Mouse (Mus musculus): ENCODE data around the gene Ankrd34c. TPM values are rescaled to one million over a fixed set of nuclear protein-coding genes. Genes with fewer than 3 reads are reported as not detected.

Ankrd34c gene
- total and polyA plus RNA-seq, 3 experiments, result not detected

DNA sequence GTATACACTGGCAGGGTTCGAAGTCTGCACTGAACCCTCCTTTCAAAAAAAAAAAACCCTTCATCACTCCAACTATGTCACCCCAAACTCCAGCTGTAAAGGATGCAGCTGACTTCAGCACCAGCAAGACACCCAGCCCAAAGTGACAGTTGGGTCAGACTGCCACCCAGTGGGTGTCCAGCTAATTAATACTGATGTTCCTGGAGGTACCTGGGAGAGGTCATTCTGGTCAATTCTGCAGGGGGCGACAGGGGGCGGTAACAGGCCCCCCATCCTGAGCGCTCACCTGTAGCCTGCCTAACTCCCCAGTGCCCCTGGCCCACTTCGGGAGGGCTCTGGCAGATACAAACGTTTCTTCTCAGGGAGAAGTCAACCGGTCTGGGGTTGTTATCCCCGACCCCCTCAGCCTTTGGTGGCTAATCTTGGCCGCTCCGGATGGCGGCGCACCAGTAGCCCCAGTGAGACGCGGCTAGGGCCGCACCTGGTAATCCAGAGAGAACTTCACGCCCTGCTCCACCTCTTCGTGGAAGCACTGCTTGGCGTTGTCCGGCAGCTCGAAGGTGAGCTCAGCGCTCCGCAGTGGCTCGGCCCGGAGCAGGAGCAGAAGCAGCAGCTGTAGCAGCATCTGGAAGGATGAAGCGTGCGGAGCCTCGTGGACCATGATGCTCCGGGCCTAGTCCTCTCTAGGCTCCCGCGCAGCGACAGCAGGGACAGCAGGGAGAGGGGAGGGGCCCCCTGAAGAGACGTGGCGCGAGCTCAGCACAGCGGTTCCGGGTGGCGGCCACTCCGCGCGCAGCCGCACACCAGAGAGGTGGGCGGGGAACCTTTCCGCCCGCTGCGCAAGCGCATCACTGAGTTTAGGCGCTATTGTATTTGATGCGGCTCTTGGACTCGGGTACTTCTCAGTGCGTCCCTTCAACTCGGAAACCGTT, 33.7 kb downstream of the Ankrd34c start, which contains the start of gene Tmed3 (continued):
- no peak for TF ChIP-seq ZC3H11A (IDR thresholded peaks at IDR 0.05; ENCODE audit: low read depth, low read length)
- 0 out of 2 replicates have a peak, but pooled peaks have one; percentile 31 for TF ChIP-seq POLR2AphosphoS2 (IDR thresholded peaks at IDR 0.05; ENCODE audit: low read depth, low read length)
- TF ChIP-seq BHLHE40 (IDR thresholded peaks at IDR 0.05; ENCODE audit: low read depth, low read length), result peak; percentile 64
- peak; percentile 99 for TF ChIP-seq NRF1 (IDR thresholded peaks at IDR 0.05; ENCODE audit: low read depth, low read length)
- peak; percentile 8 for TF ChIP-seq IRF4 (IDR thresholded peaks at IDR 0.05; ENCODE audit: low read depth, low read length)
- TF ChIP-seq ZNF384 (IDR thresholded peaks at IDR 0.05; ENCODE audit: low read depth, low read length), result no peak
- TF ChIP-seq SIN3A (IDR thresholded peaks at IDR 0.05; ENCODE audit: low read length), result peak; percentile 49; the same call in 1 of the 2 replicates
- no peak for TF ChIP-seq USF2 (conservative IDR thresholded peaks at IDR 0.05; ENCODE audit: low read depth, low read length)

DNA sequence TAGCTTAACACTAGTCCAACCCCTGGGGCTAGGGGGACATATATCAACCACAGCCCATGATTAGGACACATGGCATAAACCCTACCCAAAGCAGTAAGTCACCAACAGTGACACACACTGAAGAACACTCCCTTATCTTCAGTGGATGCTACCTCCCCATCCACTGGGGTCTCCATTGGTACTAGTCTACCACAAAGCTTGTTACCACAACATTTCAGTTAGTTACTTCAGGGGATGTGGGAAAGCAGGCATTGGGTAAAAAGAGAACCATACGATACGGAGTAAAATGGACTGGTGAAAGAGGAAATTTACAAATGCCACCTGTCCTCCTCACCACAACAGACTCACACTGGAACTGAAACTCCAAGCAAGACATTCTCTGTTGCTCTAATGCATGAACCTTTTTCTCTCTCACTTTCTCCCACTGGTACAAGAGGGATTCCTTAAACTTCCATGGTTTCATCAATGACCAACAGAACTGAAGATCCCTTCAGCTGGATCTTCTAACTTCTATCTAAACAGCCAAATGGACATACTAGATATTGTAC, 37.3 kb downstream of the Ankrd34c start:
- Histone ChIP-seq H3K79me2 (replicated peaks; ENCODE audit: control insufficient read depth, extremely low read depth, insufficient read depth, poor library complexity, severe bottlenecking) (no peaks in the 10 kb centered on the region), H3K4me1 (ENCODE audit: control insufficient read depth in 1 of 2, insufficient read depth in 2 of 2) (peaks cover 14 to 55% of the 10 kb centered on the region in 2 experiments), H3K4me3 (replicated peaks in 1 of 3; ENCODE audit: low read depth in 2 of 3, low read length in 2 of 3, poor library complexity in 1 of 3) (no peak overlapping the region), H3K36me3 (replicated peaks in 1 of 2; ENCODE audit: control insufficient read depth in 1 of 2, insufficient read depth in 1 of 2, low read length in 1 of 2) (peaks cover 23 to 51% of the 10 kb centered on the region in 2 experiments), H3K4me2 (ENCODE audit: insufficient read depth, low read depth, poor library complexity, severe bottlenecking) (no peak overlapping the region), H3K9me3 (replicated peaks; ENCODE audit: low read length) (no peaks in the 10 kb centered on the region), H3K27ac (ENCODE audit: insufficient read depth, low read depth) (no peak overlapping the region), H3K27me3 (replicated peaks) (no peaks in the 10 kb centered on the region), H3K9ac (ENCODE audit: insufficient read depth, low read depth) (no peak overlapping the region)
- TF ChIP-seq JUN (IDR thresholded peaks at IDR 0.05; ENCODE audit: insufficient read depth, low read depth, low read length) (peak; percentile 37; the same call in 1 of the 2 replicates), JUND (conservative IDR thresholded peaks at IDR 0.05; ENCODE audit: low read depth, low read length) (0 out of 2 replicates have a peak, but pooled peaks have one; percentile 28), IRF4 (IDR thresholded peaks at IDR 0.05; ENCODE audit: low read depth, low read length) (peak; percentile 78), EP300 (IDR thresholded peaks at IDR 0.05; ENCODE audit: low read length) (peak; percentile 91), MAFK (IDR thresholded peaks at IDR 0.05; ENCODE audit: insufficient replicate concordance, low read length) (0 out of 2 replicates have a peak, but pooled peaks have one; percentile 36), ETS1 (conservative IDR thresholded peaks at IDR 0.05; ENCODE audit: low read depth, low read length) (0 out of 2 replicates have a peak, but pooled peaks have one; percentile 30), TCF12 (IDR thresholded peaks at IDR 0.05; ENCODE audit: low read depth, low read length) (peak; percentile 51; the same call in 1 of the 2 replicates), HCFC1 (IDR thresholded peaks at IDR 0.05; ENCODE audit: low read depth, low read length) (no peak), MAX (IDR thresholded peaks at IDR 0.05; ENCODE audit: low read length) (no peak)
- in situ Hi-C loops (cut with MboI; ENCODE audit: low pct_ligation_motif_present, low pct_unique_long_range_greater_than_20kb, low sequenced_read_pairs) (no loop called here), dilution Hi-C loops (cut with MboI; ENCODE audit: extremely low pct_ligation_motif_present, extremely low pct_unique_long_range_greater_than_20kb, low sequenced_read_pairs) (no loop called here)
- DNase-seq (ENCODE audit: extremely low read depth), result peak; percentile 39

Measured in CH12.LX (cell line).